Mouse (Mus musculus) lung, adult 2 months (tissue): Measurements from ENCODE around the gene Ccdc115. TPM values are rescaled to one million over a fixed set of nuclear protein-coding genes. Genes with fewer than 3 reads are reported as not detected.
"Not testable (repeated sequence)": the region's sequence is repeated elsewhere in the genome, so short reads cannot be mapped to it uniquely, and the experiment has no call there.

Source experiments
- DNase-seq: peaks from one replicate; pipeline ENCODE4 v3.0.0; 2022
- H3K4me1 ChIP-seq: fragments of 200-500 bp; 2 replicates; pipeline ENCODE4 v1.6.1; 2011; ENCODE audit warnings: low read length; ENCODE audit not compliant: control insufficient read depth, insufficient read depth
- H3K4me3 ChIP-seq: fragments of 200-500 bp; replicated peaks from 2 replicates; pipeline ENCODE3; 2011; ENCODE audit warnings: low read depth, mild to moderate bottlenecking, control low read depth, low read length; ENCODE audit errors: extremely low read depth
- CTCF ChIP-seq: fragments of 200-500 bp; IDR thresholded peaks from 2 replicates; pipeline ENCODE4 v1.5.1; 2011; ENCODE audit warnings: mild to moderate bottlenecking, low read length, control low read depth; ENCODE audit not compliant: insufficient read depth
- POLR2A ChIP-seq: fragments of 200-500 bp; IDR thresholded peaks from 2 replicates; pipeline ENCODE4 v1.6.1; 2011; ENCODE audit warnings: low read depth, mild to moderate bottlenecking, control low read depth, low read length, borderline replicate concordance; ENCODE audit errors: extremely low read depth
- WGBS: fragments of 180-500 bp; shearing (Covaris S2); methylation state at CpG from one replicate; pipeline ENCODE4 v1.1.7; 2018; 5-methylcytosine and 5-hydroxymethylcytosine counted together
- polyA plus RNA-seq: library from polyadenylated mRNA; depleted of rRNA; stranded (reverse); fragments of >200 nt; gene quantifications from 2 replicates; pipeline ENCODE4 v1.2.3, GENCODE M21; 2012

The Ccdc115 gene
- polyA plus RNA-seq, 1 experiment, result 21.9 TPM

- Histone ChIP-seq H3K4me1 (peaks cover 2% of the 10 kb centered on the region; the same call in 1 of the 2 replicates), H3K4me3 (peak overlapping the region; percentile 71)
- TF ChIP-seq POLR2A, result no peak
- TF ChIP-seq CTCF, result peak; percentile 30; the same call in 1 of the 2 replicates
- no peak for DNase-seq
- 7% methylated on average over 31 of the region's 31 CpGs for WGBS
Measured at GRCm38 (mm10) chr1:34439961-34440630, 624 bp upstream of the Ccdc115 start.

GRCm38 (mm10) chr1:34438381-34439051, 956 bp downstream of the Ccdc115 start:
- no peak for DNase-seq
- H3K4me3 ChIP-seq, result peak overlapping the region; percentile 88
- peaks cover 6% of the 10 kb centered on the region for H3K4me1 ChIP-seq
- TF ChIP-seq POLR2A (no peak), CTCF (no peak)
- WGBS, result 42% methylated on average over 14 of the region's 20 CpGs

- DNase-seq, H3K4me1 ChIP-seq, H3K4me3 ChIP-seq: not testable (repeated sequence)
- WGBS, result 95% methylated on average over 8 of the region's 8 CpGs
Measured at GRCm38 (mm10) chr1:34437366-34437765, 2.1 kb downstream of the Ccdc115 start.

DNA sequence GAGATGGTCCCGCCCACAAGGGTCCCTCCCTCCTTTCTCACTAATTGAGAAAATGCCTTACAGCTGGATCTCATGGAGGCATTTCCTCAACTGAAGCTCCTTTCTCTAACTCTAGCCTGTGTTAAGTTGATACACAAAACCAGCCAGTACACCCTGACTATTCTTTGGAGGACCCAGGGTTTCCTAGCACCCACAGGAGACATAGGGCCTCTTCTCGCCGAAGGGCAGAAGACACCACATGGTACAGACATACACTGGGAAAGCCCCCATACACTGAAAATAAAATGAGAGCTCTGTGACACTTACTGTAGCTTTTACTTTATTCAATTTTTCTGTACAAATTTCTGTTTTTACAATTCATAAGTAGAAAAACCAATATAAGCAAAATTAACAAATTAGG, 3.1 kb downstream of the Ccdc115 start:
- H3K4me1 ChIP-seq, result peaks cover 6% of the 10 kb centered on the region
- DNase-seq, result no peak
- H3K4me3 ChIP-seq, result no peak overlapping the region
- WGBS, result 90% methylated on average over 3 of the region's 3 CpGs
- TF ChIP-seq POLR2A (no peak), CTCF (no peak)

DNA sequence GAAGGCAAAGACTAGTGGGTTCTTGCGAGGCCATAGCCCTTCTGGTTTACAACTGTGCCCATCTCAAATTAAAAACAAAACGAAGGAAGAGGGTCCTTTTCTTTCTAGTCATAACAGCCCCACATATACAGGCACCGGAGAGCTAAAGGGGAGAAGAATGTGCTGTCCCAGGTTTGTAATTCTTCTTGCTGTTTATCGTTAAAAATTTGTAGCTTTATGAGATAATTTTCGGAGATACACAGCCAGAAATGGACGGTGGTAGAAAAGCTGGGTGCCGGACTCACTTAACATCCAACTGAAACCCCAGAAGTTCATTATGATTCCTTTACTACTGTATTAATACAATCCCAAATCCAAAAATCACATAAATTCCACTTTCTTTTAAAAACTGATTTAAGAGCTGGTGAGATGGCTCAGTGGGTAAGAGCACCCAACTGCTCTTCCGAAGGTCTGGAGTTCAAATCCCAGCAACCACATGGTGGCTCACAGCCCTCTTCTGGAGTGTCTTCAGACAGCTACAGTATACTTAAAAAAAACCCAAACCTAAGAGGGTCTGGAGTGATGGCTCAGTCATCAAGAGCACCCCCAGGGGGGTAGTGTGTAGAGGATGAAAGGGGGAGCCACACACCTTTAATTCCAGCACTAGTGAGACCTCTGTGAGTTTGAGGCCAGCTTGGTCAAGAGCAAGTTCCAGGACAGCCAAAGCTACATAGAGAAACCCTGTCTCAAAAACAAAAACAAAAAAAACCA, 3.9 kb downstream of the Ccdc115 start:
- peaks cover 4% of the 10 kb centered on the region for H3K4me1 ChIP-seq
- DNase-seq, result no peak
- TF ChIP-seq POLR2A (no peak), CTCF (no peak)
- H3K4me3 ChIP-seq, result peak overlapping the region; percentile 76
- 34% methylated on average over 8 of the region's 8 CpGs for WGBS

DNA sequence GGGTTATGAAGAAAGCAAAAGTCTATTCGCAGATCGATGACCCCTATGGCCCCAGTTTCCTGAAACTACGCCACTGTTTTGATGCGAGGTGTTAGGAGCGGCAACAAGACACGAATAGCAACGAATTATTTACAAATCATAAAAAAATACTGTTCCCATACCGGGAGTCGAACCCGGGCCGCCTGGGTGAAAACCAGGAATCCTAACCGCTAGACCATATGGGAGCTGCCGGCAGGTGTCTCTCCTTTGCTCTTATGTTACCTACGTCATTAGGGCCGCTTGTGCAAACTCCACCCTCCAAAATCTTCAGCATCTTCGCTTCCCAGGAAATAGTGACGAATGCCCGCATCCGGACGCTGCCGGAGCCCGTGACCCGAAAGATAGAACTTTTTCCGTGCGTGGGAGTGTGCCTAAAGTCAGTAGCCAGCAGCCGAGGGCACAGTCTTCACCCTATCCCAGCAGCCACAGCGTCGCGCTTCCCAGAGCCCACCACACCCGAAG, 4.8 kb downstream of the Ccdc115 start:
- WGBS, result 1% methylated on average over 30 of the region's 30 CpGs
- H3K4me1 ChIP-seq, result peaks cover 4% of the 10 kb centered on the region
- peak overlapping the region; percentile 76 for H3K4me3 ChIP-seq
- TF ChIP-seq CTCF (no peak), POLR2A (peak; percentile 72; the same call in 1 of the 2 replicates)
- DNase-seq, result peak; percentile 93

GRCm38 (mm10) chr1:34433891-34434521, 5.5 kb downstream of the Ccdc115 start:
- peak; percentile 24 for DNase-seq
- TF ChIP-seq POLR2A, result no peak
- no peak for TF ChIP-seq CTCF
- WGBS, result 13% methylated on average over 19 of the region's 19 CpGs

DNA sequence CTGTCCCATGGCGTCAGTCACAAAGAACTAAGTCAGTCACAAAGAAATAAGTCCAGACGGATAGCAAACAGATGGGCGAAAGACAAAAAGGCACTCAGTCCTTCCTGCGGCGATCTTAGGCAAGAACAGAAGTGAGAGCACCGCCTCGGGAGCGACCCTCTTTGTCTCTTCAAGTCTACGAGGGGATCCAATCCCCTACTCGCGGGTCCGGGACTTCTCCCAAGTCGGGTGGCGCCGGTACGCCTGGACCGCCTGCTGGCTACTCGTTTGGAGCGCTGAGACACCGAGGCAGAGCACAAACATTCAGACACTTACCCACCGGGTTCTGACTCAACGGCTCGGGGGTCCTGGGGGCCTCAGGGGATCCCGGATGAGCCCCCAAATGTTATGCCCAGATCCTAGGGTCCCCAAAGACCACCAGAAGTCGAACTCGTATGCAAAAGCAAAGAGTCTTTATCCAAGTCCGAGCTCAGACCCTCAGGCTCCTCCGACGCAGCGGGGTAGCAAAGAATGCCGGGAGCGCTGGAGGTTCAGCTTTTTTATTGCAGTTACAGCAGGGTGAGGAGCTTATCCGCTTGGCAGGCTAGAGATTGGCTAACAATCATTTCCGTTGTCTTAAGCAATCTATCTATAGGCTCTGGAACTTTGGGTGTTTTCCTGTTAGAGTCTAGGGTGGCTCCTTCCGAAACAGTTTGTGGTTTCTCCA, 6.5 kb downstream of the Ccdc115 start:
- DNase-seq, result peak; percentile 35
- peak overlapping the region; percentile 59 for H3K4me3 ChIP-seq
- WGBS, result 20% methylated on average over 35 of the region's 35 CpGs
- peaks cover 4% of the 10 kb centered on the region for H3K4me1 ChIP-seq
- TF ChIP-seq POLR2A (peak; percentile 64; the same call in 1 of the 2 replicates), CTCF (no peak)

More at GRCm38 (mm10) chr1:34433891-34434521, 5.5 kb downstream of the Ccdc115 start:
- H3K4me3 ChIP-seq, result peak overlapping the region; percentile 76
- H3K4me1 ChIP-seq, result peaks cover 4% of the 10 kb centered on the region

DNA sequence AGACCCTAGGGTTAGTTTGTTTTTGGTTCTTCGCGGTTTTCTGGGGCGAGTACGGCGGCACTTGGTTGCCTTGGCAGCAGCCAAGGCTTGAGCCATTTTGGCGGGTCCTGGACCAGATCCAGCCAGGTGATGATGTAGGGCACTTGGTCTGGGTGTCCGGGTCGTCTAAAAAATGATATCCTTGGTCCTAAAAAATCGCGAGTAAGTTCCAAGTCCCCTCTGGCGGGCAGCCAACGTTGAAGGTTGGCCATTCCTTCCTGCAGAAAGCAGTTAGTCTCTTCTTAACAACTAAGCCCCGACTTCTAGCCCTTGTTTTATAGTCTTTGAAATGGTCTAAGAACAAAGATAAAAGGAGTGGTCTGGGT, 7.1 kb downstream of the Ccdc115 start:
- H3K4me3 ChIP-seq, result no peak overlapping the region

DNA sequence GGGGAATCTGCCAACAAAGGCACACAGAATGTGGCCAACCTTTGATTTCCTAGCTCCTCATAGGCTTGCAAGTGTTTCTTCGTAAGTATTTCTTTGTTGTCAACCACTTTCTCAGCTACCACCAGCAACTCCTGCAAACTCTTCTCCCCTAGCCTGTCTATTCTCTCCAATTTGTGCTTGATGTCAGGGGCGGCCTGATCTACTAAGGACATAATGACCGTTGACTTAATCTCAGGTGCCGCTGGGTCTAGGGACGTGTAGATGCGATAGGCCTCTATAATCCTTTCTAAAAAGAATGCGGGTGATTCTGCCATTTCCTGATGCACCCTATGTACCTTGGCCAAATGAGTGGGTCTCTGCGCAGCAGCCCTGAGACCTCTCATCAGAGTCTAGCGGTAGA, 8.0 kb downstream of the Ccdc115 start:
- 98% methylated on average over 9 of the region's 9 CpGs for WGBS
- H3K4me1 ChIP-seq, result peaks cover 4% of the 10 kb centered on the region
- TF ChIP-seq POLR2A, result no peak
- H3K4me3 ChIP-seq, result no peak overlapping the region
- no peak for DNase-seq

More for the DNA sequence above, 7.1 kb downstream of the Ccdc115 start:
- 59% methylated on average over 13 of the region's 13 CpGs for WGBS
- peaks cover 4% of the 10 kb centered on the region for H3K4me1 ChIP-seq
- DNase-seq, result peak; percentile 18
- TF ChIP-seq CTCF, result no peak
- TF ChIP-seq POLR2A, result no peak
